Mouse (Mus musculus) ovary, adult 18-20 months (tissue): Measurements from ENCODE around the gene Prss36.
"Not testable (repeated sequence)": the region's sequence is repeated elsewhere in the genome, so short reads cannot be mapped to it uniquely, and the experiment has no call there.

Experiments used
- DNase-seq: peaks from one replicate; pipeline ENCODE4 v3.0.0; 2022; ENCODE audit warnings: low spot score, mixed read lengths

The Prss36 gene

DNA sequence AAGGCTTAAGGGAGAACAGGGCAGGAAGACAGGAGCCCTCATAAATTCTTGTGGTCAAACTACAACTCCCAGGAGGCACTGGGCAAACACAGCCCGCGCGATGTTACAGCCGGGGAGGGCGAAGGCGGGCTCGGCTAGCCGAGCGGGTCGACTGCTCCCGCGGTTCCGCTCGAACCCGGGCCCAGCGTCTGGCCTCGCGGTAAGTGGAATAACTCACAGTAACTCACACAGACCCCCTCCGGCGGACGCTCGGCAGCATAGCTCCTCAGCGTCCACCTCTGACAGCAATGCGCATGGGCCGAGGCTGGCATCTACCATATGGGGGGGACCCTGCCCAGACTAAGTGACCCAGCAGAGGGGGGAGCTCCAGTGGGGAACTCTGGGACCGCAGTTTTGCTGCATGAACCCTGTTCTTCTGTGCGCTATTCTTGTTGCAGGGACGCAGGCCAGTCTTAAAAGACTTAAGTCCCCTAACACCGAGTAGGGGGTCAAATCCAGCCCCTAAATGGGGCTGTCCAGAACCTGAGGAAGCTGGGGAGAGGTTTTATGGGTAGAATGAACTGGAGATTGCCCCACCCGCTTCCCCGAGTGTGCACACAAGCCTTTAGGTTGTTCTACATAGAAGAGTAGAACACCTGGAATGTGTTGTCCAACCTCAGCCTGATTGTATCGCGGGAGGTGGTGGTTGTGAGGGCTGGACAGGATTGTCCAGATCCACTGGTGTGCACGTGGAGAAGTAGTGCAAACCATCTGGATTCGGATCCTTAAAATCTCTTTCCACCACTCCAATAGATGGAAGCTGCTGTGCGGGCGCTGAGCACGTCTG, 42.3 kb downstream of the Prss36 start, which contains the start of gene Bckdk:
TSS of gene Bckdk (plus strand) at position 112 of the 826 bp plus-strand sequence.
- DNase-seq, result peak; percentile 67

- DNase-seq, result no peak
Observed at GRCm38 (mm10) chr7:127901772-127902171, 44.8 kb downstream of the Prss36 start.

DNA sequence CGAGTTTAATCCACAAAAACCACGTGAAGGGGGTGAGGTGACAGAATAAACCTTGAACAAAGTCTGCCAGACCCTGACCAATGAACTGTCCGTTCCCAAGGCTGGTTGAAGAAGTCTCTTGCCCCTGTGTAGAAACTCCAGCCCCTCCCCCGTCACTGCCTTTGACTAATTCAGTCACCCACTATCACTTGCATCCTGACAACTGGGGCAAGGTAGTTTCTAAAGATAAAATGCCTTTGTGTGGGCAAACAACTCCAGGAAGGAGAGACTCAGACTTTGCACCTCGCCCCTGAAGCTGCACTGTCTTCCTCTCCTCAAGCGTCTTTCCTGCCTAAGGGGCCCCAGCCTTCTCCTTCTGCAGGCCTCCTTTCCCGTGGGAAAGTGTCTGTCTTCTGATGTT, 46.5 kb downstream of the Prss36 start:
- no peak for DNase-seq

DNA sequence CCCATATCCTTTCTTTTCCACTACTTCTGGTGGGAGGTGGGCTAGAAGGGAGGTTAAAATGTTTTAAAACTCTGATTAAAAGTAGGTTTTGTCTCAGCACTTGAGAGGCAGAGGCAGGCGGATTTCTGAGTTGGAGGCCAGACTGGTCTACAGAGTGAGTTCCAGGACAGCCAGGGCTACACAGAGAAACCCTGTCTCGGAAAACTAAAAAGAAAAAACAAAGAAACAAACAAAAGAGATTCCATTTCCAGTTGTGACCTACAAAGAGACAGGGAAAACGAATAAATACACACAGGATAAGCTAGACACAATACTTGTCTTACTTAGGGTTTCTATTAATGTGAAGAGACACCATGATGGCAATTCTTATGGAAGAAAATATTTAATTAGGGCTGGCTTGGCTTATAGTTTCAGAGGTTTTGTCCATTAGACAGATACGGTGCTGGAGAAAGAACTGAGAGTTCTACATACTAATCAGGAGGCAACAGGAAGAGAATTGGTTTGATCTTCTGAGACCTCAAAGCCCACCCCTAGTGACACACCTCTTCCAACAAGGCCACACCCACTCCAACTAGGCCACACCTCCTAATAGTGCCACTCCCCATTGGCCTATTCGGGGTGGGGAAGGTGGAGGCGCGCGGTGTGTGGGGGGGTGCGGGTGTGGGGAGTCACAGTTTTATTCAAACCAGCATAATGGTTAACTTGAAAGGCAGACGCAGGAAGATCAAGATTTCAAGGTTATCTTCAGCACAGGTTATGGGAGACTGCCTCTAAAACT, 48.2 kb downstream of the Prss36 start:
- no peak for DNase-seq

GRCm38 (mm10) chr7:127897542-127897941, 49.0 kb downstream of the Prss36 start:
- DNase-seq, result no peak

DNA sequence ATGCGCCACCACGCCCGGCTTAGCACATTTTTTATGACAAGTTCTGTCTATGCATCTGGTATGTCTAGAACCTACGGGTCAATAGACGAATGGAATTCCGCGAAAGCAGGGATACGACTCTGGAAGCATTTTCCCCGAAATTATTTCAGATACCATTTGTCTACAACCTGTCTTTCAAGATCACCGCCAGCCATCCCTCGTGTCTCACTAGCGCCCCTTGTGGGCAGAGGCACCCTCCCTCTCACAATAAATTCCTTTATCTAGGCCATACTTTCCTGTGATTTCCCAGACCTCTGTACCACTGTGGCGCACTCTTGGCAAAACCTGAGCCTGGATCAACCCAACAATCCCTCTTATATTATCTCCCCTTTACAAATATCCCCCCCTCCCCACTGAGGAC, 50.1 kb downstream of the Prss36 start:
- DNase-seq, result no peak

DNA sequence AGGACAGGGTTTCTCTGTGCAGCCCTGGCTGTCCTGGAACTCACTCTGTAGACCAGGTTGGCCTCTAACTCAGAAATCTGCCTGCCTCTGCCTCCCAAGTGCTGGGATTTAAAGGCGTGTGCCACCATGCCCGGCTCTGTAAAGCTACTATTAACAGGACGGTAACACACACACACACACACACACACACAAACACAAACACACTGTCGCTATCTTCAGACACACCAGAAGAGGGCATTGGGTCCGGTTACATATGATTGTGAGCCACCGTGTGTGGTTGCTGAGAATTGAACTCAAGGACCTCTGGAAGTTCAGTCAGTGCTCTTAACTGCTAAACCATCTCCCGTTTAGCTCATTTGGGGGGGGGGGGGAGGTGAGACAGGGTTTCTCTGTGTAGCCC, 50.6 kb downstream of the Prss36 start:
- DNase-seq, result not testable (repeated sequence)

GRCm38 (mm10) chr7:127895442-127895841, 51.1 kb downstream of the Prss36 start, which contains the start of the genes Gm21974 and Vkorc1:
Gm21974 (minus strand) TSS chr7:127895454.
Vkorc1 (minus strand) TSS chr7:127895617.
- peak; percentile 96 for DNase-seq

DNA sequence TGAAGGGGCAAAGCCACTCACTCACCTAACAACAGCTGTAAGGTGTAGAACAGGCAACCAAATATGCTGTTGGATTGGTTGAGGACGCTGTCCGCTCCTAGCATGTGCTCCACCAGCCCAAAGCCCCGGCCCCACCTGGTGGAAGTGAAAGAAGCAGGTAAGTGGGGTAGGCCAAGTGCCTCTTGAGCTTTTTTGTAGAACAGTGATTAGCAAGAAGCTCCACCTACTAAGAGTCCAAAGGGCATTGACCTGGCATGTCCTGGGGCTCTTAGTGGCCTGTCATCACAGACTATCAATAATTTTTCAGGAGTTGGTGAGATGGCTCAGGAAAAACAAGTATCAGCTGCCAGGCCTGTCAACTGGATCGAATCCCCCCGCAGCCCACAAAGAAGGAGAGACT, 52.0 kb downstream of the Prss36 start:
- DNase-seq, result no peak

- no peak for DNase-seq
Observed at GRCm38 (mm10) chr7:127890798-127891197, 55.7 kb downstream of the Prss36 start, which contains the start of gene Prss53. Prss53 (minus strand) TSS chr7:127890970.

GRCm38 (mm10) chr7:127888821-127889220, 57.7 kb downstream of the Prss36 start:
- DNase-seq, result no peak

- no peak for DNase-seq
Observed at GRCm38 (mm10) chr7:127887781-127888180, 58.7 kb downstream of the Prss36 start.

- no peak for DNase-seq
Observed at GRCm38 (mm10) chr7:127887191-127887590, 59.3 kb downstream of the Prss36 start.

DNA sequence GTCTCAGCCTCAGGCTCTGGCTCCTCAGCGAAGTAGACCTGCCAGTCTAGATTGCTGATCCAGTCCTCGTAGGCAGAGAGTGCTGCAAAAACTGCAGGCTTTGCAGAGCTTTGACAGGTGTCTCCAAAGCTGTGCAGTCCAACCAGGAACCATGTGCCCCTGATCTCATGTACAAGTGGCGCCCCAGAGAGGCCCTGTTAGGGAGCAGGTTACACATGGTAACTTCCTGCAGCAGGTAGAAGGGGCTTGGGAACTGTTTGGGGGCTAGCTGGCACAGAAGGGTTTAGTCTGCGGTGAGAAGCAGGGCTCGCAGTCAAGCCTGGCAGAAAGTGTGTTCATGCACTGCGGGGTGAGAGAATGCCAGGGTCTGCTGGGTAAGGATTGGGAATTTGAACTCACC, 60.0 kb downstream of the Prss36 start:
- DNase-seq, result no peak

GRCm38 (mm10) chr7:127885951-127886350, 60.6 kb downstream of the Prss36 start:
- DNase-seq, result peak; percentile 49
